Mouse (Mus musculus) embryonic stem cell, embryonic (primary cell): ENCODE measurements at regions not wholly inside any gene's neighbourhood (a gene's known extent, or its start where the extent isn't known, plus 50 kb on each side); places are given as distances from the start of the nearest gene placed in this dataset.

Experiments used
- CTCF ChIA-PET, 4 experiments: fragments of 300-600 bp in 2 of 4; fragments of 350-600 bp in 2 of 4; sonication (Branson Sonifier 250); formaldehyde crosslinking; loops; one replicate each; lab custom pipeline; 2022; ENCODE audit warnings: inconsistent platforms in 2 of 4; lab: Charles Lee
- POLR2A ChIA-PET, 4 experiments: fragments of 300-600 bp in 2 of 4; fragments of 350-600 bp in 2 of 4; sonication (Branson Sonifier 250); formaldehyde crosslinking; loops; one replicate each; lab custom pipeline; 2022; ENCODE audit warnings: antibody characterized with exemption in 4 of 4, inconsistent platforms in 1 of 4; lab: Charles Lee

DNA sequence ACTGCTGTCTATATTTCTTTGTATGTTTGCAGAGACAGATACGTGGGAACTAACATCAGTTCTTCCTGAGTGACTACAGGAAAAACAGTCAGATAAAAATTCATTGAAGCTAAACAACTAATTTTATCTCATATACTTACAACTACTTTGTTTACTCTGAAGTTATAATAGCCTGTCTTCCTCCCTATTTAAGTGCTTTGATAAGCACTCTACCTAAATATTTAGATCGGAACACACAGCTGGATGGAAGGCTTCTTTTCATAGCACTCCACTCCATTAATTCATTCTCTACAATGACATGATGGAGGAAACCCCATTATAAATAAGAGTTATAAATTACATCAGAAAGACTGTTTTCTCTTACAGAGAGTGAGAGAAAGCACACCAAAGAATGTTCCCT is 438.5 kb upstream of the Sptlc3 start:
- ChIA-PET POLR2A (no interaction called here), CTCF (no interaction called here)

DNA sequence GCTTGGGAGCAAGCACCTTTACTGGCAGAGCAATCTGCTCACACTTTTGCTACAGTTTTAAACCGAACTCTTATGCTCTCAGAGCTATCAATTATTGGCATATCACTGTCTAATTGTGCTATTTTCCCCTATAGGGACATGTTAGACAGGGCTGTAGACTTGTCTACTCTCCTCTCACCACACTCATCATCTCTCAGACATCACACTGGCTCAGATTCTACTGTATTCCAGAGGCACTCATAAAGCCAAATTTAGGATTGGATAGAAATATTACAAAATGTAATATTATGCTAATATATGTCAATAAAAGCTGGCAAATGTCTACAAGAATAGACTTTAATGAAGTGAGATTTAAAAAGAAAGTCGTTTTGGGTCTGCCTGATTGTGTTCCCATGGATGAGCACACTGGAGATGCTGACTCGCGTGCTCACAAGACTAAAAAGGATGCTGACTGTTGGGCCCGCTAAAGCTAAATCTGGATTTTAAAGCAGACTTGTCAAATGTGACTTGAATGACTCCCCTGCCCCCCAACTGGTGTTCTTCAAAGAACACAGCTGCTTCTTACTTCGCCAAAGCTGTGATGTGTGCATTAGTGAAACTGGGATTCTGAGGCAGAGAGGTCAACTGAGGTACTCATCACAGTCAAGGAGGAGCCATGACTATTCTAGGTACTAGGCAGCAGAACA is 424.3 kb upstream of the Sptlc3 start:
- POLR2A ChIA-PET, result no interaction called here
- CTCF ChIA-PET, result no interaction called here

DNA sequence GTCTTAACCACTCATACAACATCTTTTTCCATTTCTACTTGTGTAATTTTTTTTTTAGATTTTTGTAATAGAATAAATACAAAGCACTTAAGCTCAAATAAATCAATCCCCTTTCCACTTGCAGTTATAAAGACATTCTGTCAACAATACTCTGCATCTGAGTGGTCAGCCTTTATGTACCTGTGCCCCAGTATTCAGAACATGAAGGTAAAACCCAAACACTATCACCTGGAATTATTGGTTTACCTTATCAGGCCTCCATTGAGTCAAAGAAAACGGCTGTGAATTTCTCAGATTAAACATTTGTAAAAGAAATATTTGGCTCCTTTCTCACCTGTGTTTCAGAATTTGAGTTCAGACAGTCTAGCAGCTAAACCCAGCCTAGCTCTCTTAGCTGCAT is 422.0 kb upstream of the Sptlc3 start:
- CTCF ChIA-PET, result no interaction called here
- POLR2A ChIA-PET, result no interaction called here

DNA sequence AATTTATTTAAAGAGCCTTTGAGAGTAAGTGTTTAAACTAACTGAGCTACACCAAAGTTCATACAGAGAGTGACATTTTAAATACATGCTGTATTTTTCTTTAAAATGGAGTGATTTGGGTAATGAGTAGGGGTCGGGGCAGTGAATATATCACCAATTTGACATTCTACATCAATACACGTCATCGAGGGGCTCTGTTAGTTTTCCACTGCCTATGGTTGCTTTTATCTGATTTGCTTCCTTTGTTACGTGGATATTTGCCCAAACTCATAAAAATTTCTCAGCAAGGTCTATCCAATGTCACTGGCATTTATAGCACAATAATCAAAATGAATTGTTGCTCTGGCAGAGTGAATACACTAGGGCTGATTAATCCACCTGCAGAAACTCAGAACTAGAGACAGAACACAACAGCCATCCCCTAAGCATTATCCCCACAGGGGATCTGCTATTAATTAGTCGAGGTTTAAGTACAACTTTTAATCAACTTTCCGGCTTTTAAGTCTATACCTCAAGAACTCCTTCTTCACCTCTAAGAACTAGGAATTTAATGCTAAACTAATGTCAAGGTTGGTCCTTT is 400.1 kb upstream of the Sptlc3 start:
- POLR2A ChIA-PET, result no interaction called here

DNA sequence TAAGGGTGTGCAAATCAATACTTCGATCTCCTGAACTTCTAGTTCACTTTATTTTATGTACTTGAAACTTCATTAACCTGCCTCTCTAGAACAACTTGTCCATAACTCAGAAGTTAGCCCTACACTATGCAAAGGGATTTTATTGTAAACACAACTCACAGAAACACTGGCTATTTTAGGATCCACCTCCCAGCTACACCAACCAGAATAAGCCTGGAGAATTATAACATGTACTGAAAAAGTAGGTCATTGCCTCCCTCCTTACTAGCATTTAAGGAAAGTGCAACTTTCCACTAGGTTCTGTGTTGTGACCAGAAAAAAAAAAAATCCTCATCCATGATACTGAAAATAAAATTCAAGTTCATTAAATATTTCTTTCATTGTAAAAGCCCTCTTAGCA is 382.0 kb upstream of the Sptlc3 start:
- POLR2A ChIA-PET, result no interaction called here
- CTCF ChIA-PET, result no interaction called here

More for the DNA sequence above, 400.1 kb upstream of the Sptlc3 start:
- CTCF ChIA-PET, result no interaction called here

DNA sequence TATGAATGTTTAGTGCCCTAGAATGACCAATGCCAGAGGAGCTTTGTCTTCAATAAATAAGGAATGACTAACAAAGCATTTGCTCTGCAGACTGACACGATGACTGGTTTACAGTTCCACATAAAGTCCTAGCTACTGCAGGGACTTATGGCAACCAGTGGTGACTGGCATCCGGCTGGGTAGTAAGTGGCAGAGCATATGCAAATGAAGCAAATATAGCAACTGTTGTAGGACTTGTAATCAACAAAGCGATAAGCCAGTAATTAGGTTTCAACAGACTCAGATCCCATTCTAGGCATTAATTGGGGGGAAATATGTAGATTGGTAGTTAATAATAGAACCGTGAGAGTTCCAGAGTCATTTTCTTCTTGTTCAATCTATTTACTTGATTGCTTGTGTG is 379.2 kb upstream of the Sptlc3 start:
- CTCF ChIA-PET, result no interaction called here
- POLR2A ChIA-PET, result no interaction called here

DNA sequence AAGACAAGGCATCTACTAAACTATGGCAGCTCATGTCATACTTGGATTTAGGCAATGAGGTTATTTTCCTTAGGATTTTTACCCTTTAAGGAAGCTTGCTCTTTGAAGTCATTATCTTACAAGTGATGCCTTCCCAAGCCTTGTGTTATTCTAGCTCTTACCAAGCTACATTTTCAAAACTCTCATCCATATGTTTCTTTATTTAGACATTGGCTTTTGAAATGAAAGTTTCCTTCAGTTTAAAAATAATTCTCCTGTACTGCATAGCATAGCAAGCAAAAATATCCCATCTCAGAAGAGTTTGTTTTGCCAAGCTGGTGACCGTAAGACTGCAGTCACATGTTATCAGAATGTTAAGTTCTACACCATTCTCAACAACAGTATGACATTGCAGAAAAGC is 372.8 kb upstream of the Sptlc3 start:
- POLR2A ChIA-PET, result interaction anchor here in 1 of 4 experiments (0.5 kb wide), 1 partner anchor 1540 kb away, joined by 3 read pairs; no protein-coding TSS in a partner anchor
- CTCF ChIA-PET, result no interaction called here

DNA sequence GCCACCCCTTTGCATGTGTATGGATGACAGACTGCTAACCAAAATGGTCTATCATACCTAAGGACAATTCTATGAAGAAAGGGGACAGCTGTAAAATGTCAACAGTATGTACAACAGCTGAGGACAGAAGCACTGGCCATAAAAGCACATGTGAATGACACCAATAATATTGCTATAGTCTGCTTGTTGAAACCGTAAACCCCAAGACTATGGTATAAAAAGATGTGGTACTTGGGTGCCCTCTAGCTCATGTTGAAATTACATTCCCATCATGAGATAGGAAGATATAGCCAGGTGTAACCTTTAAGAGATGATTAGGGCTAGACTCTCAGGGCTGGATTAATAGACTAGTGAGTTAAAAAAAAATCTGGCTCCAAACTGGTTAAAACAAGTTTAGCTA is 361.6 kb upstream of the Sptlc3 start:
- ChIA-PET CTCF (interaction anchor here in 1 of 4 experiments (0.7 kb wide), 1 partner anchor 877 kb away, joined by 7 read pairs; no protein-coding TSS in a partner anchor), POLR2A (no interaction called here)

DNA sequence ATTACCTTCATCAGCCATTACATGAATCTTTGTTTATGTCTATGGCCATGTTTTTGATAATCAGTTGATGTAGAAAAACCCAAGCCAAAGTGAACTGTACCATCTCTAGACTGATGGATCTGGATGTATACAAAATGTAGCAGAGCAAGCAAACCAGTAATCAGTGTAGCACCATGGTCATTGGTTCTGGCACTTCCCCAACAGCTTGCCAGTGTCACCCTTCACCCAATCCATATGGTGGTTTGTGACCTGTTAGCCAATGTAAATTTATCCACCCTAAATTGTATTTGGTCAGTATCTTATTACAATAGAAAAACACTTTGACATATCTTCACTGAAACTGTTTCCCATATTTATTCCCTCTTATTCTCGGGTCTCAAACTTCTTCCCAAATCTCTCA is 346.7 kb upstream of the Sptlc3 start:
- ChIA-PET CTCF (no interaction called here), POLR2A (no interaction called here)

DNA sequence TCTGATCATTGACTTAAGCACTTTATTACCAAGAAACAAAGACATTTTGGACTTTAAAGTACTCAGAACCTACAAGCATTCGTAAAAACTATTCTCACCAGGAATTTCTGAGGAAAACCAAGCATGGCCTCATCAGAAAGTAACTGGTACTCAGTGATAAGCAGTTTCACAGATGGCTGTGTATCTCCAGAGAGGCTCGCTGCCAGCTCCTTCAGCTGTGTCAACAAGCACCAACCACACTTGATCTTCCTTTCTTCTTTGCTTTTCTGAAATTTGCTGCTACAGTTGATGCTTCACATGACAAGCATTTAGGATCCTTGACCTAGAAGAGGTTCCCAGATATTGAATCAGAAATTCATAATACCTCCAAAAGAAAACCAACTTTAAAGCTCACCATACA is 314.1 kb upstream of the Sptlc3 start:
- CTCF ChIA-PET, result no interaction called here
- POLR2A ChIA-PET, result no interaction called here

DNA sequence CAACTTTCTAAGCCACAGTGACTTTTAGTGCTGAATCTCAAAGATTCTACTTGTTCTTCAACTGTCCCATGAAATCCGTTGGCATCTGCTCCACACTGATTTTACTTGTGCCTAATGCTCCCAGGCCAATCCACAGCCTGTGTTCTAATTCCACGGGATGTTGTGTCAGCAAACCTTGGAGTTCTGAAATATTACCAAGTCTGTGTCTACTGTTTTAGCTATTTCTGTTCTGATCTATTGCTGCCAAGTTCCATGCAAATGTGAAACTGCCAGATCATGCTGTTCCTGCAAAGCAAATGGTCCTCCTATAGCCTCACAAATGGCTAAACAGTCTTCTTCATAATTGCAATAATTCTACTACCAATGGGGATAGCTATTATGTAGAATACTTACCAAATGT is 295.4 kb upstream of the Sptlc3 start:
- ChIA-PET POLR2A (no interaction called here), CTCF (no interaction called here)

DNA sequence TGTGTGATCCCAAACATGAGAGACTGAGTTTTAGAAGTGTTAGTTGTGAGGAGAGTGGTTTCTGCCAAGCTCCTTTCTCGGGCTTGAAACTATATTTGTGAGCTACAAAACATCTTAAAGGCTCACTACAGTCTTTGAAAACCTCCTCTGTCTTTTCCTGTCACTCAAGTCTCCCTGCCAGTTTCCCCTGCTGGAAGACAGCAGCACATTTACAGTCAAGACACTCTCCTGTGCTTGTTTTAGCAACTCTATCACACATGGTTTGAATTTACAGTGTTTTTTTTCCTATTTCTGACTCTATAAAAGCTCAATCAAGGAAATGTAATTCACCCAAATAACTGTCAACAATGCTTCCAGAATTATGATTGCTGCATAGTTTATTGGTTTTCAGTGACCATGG is 286.1 kb upstream of the Sptlc3 start:
- ChIA-PET POLR2A (no interaction called here), CTCF (no interaction called here)

DNA sequence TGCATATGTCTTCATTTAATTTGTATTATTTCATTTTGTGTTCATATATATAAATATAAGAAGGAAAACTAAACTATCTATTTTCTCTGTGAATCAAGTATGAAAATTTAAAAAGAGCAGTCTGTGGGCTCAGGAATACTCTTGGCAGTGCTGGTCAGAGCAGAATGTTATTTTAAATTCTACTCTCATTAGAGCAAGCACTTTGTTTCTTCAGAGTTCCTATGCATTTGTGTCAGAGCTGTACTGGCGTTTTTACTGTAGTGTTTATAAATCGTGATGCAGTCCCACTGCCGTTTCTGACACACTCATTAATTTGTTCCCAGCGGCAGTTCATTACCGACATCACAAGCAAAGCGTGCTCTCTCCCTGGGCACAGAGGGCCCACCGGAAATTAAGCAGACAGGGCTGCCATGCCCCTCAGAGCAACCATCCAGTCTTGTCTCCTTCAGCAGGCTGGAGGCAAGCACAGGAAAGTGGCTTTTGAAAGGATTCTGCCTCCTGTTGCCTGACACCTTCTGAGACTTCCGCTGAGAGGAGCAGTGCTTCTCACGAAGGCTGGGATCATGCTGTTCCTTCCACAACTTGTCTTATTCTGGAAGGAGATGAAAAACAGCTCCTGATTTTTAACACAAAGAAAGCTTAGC is 272.8 kb upstream of the Sptlc3 start:
- ChIA-PET CTCF (no interaction called here), POLR2A (no interaction called here)

DNA sequence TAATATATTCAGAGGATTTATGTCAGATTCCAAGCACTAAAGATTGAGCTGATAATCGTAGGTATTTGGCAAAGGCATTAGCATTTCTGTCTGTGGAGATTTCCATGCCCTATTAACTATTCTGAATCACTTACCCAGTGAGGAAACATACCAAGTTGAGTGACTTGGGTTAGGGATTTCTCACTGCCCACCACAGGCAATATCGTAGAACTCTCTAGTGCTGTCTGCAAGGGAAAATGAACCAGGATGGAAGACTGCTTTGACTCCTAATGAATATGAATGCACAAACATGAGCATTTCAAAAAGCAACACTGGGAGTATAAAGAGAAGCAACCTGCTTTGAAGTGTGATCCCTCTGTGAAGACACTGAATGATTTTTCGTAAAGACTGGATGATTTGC is 263.3 kb upstream of the Sptlc3 start:
- ChIA-PET CTCF (interaction anchor here in 1 of 4 experiments (0.7 kb wide), 1 partner anchor 589 kb away, joined by 3 read pairs; no protein-coding TSS in a partner anchor), POLR2A (no interaction called here)

DNA sequence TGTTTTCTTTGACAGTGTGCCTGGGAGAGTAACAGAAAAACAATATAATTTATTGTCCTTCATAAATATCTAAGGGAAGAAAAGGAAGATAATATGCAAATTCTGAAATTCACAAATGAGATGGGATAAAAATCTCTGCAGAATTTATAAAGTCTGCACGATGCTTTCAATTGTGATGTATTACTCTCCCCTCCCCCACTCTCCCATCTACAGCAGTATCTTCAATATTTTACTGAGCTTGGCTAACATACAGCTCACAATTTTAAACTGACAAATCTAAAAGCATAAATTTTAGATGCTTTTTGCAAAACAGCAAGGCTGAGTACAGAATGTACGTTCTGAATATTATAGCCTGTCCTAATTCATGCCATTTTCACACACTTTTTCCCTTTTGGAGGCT is 243.6 kb upstream of the Sptlc3 start:
- ChIA-PET CTCF (no interaction called here), POLR2A (no interaction called here)

DNA sequence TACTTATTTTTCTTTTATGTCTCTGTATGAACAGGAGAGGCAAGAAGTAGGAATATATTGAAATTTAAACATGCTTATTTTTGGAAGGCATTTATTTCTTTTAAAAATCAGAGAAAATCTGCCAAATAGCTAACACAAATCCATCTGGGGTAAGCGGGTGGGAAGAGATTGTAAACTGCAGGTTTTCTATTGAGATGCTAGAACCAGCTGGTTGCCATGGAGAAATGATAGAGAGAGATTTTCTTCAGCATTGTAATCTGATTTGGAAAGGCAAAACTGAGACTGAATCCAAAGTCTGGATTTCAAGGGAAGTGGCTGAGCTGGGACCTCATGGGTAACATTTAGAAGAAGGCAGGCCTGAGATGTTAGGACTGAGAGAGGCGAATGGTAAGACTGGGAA is 226.6 kb upstream of the Sptlc3 start:
- CTCF ChIA-PET, result no interaction called here
- POLR2A ChIA-PET, result interaction anchor here in 1 of 4 experiments (0.6 kb wide), 1 partner anchor 12 kb away, joined by 11 read pairs; no protein-coding TSS in a partner anchor

DNA sequence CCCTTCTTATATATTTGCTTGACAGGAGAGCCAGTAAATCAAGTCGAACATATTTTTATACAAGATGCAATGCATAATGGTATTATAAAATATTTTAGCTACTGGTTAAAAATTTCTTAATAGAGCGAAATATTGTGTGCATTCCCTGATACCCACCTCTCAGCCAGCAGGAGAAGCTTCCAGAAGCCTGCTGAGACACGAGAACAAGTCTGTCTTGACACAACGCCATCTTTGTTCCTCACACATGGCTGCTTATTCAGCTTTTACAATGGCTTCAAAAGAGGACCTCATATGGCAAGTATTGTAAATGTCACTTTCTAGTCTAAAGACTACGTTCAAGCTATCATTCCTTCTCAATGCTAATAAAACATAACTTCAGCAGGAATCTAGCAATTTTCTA is 217.1 kb upstream of the Sptlc3 start:
- CTCF ChIA-PET, result no interaction called here
- POLR2A ChIA-PET, result no interaction called here

DNA sequence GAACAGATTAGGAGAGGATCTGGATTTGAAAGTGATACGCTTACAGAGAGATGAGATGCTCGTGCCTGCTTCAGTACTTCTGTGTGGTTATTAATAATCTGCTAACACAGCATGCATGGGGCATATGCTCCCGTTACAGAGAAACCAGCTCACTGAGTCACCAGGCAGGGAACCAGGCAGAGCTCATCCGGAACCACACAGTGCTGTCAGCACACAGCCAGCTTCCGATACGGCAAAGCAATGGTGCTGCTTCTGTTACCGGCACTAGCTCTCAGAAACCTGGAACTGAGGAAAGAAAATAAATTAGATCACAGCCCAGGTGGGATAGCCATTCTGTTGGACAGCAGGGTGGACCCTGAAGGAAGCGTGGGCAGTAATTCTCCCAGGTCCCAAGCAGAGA is 216.1 kb upstream of the Sptlc3 start:
- POLR2A ChIA-PET, result interaction anchor here in 1 of 4 experiments (0.6 kb wide), 1 partner anchor 11 kb away, joined by 3 read pairs; no protein-coding TSS in a partner anchor

DNA sequence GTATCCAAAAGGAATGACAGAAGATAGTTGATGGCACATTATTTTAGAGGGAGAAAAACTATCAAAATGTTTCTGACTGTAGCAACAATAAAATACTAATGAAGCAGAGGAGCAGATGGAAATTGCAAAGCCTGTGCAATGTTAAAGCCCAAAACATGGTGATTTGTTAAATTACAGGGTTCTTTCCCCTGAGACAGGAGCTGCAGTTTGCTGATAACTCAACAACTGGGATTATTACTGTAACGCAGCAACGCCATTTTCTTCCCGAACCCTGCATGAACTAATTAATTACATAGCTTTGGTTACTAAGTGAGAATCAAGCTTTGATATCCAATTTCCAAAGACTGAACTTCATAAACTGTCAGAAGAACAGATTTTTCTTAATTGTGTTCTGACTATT is 212.7 kb upstream of the Sptlc3 start:
- ChIA-PET CTCF (no interaction called here), POLR2A (no interaction called here)

More for the DNA sequence above, 216.1 kb upstream of the Sptlc3 start:
- CTCF ChIA-PET, result no interaction called here

DNA sequence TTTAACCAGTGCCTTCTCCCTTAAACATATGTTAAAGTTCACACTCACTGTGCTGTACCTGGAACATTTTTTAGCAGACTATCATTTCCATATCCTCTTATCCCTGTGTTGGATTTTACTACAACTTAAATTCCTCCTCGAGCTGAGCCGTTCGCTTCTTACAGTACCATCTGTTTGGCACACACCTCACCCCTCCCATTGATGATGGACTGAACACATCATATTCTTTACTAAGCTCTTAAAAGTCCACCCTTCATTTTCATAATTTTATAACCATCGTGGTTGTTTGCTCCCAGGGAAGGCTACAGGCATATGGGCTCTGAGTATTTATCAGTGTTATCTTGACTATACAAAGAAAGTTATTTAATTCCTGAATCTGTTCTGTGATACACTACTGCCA is 209.4 kb upstream of the Sptlc3 start:
- POLR2A ChIA-PET, result no interaction called here
- CTCF ChIA-PET, result no interaction called here

DNA sequence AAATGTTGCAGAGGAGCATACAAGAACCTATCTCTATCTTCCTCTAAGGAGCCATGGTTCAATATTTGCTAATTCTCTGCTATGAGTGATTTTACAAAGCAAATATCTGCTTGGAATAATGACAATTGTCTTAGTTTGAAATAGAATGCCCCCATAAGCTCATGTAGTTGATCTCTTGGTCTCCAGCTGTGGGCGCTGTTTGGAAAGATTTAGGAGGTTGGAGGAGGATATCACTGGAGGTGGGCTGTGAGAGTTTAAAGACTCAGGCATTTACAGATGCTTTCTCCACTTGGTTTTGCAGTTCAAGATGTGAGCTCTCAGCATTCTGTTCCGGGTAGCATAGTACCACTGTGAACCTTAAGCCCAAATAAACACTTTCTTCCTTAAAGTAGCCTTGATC is 207.3 kb upstream of the Sptlc3 start:
- POLR2A ChIA-PET, result no interaction called here
- CTCF ChIA-PET, result interaction anchor here in 2 of 4 experiments (0.5 to 0.8 kb wide), 2 partner anchors 61 to 248 kb away, joined by 3 to 8 read pairs; no protein-coding TSS in a partner anchor
